Mouse (Mus musculus) limb, embryonic 11.5 days (tissue): ENCODE measurements around the gene Irf2bpl. TPM values are rescaled to one million over a fixed set of nuclear protein-coding genes. Genes with fewer than 3 reads are reported as not detected.

Experiments used
- ATAC-seq: fragments of 200-750 bp; cut with Nextera tagmentation; 2 replicates; pipeline ENCODE4 v1.8.0; 2017; ENCODE audit warnings: low read depth; ENCODE audit not compliant: insufficient number of reproducible peaks, low FRiP score, low TSS enrichment
- DNase-seq: peaks from one replicate; pipeline ENCODE4 v3.0.0-alpha.2; 2015; ENCODE audit warnings: low spot score
- H3K27ac ChIP-seq: fragments of 300-500 bp; sonication (generic); replicated peaks from 2 replicates; pipeline ENCODE4 v1.5.1; 2014; ENCODE audit warnings: low read depth, mild to moderate bottlenecking, low read length
- H3K27me3 ChIP-seq: fragments of 300-500 bp; sonication (generic); 2 replicates; pipeline ENCODE4 v1.6.1; 2014; ENCODE audit warnings: mild to moderate bottlenecking, low read length, mixed read lengths; ENCODE audit not compliant: control insufficient read depth, insufficient read depth
- H3K36me3 ChIP-seq: fragments of 300-500 bp; sonication (generic); 2 replicates; pipeline ENCODE4 v1.6.1; 2014; ENCODE audit warnings: mild to moderate bottlenecking, low read length, moderate library complexity, mixed read lengths; ENCODE audit not compliant: control insufficient read depth, insufficient read depth
- H3K4me1 ChIP-seq: fragments of 300-500 bp; sonication (generic); 2 replicates; pipeline ENCODE4 v1.6.1; 2014; ENCODE audit warnings: low read length, mixed read lengths; ENCODE audit not compliant: control insufficient read depth, insufficient read depth
- H3K4me2 ChIP-seq: fragments of 300-500 bp; sonication (generic); 2 replicates; pipeline ENCODE4 v1.6.1; 2014; ENCODE audit warnings: low read depth, mild to moderate bottlenecking, moderate library complexity; ENCODE audit not compliant: severe bottlenecking
- H3K4me3 ChIP-seq: fragments of 300-500 bp; sonication (generic); 2 replicates; pipeline ENCODE4 v1.5.1; 2014; ENCODE audit warnings: low read depth, low read length
- H3K9ac ChIP-seq: fragments of 300-500 bp; sonication (generic); 2 replicates; pipeline ENCODE4 v1.6.1; 2014; ENCODE audit warnings: mild to moderate bottlenecking, low read length
- H3K9me3 ChIP-seq: fragments of 300-500 bp; sonication (generic); 2 replicates; pipeline ENCODE4 v1.6.1; 2016; ENCODE audit warnings: low read length; ENCODE audit not compliant: control insufficient read depth
- WGBS: fragments of 180-500 bp; shearing (Covaris S2); extraction: QIAGEN DNeasy Blood & Tissue Kit; methylation state at CpG from one replicate; pipeline ENCODE4 v1.1.7; 2014; 5-methylcytosine and 5-hydroxymethylcytosine counted together
- polyA plus RNA-seq: library from polyadenylated mRNA; unstranded; fragments of >200 nt; fragmentation: Nextera tagmentation; extraction: Ambion mirVana; gene quantifications from 2 replicates; pipeline ENCODE4 v1.2.1, GENCODE M21; 2014

Irf2bpl gene
- polyA plus RNA-seq, 1 experiment from 2014 or later = 17.9 TPM

DNA sequence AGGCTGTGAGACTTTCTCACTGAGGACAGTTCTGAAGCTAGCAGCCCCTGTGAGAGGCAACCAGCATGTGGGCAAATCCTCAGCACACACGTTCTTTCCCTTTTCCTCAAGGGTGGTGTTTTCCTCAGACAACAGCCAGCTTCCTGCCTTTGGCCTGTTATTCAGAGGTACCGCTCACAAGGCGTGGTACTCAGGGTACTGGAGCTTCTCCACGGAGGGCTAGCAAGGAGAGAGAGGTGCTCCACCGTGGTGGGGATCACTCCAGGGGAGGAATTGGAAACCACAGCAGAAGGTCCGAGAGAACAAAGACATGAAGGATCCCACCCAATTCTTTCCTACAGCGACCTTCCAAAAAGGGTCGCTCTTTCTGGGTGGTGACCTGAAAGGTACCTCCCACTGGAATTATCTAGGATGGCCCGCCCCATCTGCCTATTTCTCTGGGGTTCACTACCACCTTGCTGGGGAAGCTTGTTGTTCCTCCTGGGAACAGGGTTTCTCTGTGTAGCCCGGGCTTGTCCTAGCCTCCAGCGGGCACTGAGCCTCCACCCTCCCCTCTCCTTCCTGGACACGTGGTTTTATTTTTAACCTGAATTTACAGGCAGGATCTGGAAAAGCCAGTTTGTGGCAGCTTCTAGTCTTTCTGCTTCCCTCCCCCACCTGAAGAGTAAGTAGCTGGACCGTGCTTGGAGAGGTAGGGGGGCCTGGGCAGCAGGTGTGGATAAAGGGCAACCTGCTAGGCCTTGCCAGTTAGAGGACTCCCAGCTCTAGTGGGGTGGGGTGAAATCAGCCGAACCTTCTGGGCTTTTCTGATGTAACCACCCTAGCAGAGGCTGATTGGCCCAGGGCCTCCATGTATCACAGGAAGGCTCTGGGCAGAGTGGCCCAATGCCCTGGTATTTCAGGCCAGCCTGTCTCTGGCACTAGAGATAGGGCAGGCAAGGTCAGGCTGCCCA, 17.1 kb downstream of the Irf2bpl start:
- Histone ChIP-seq H3K4me1 (peaks cover 7% of the 10 kb centered on the region), H3K36me3 (no peaks in the 10 kb centered on the region), H3K9ac (no peak overlapping the region), H3K4me2 (0 out of 2 replicates have a peak overlapping the region, but pooled peaks have one; percentile 7), H3K27me3 (no peaks in the 10 kb centered on the region), H3K9me3 (no peaks in the 10 kb centered on the region), H3K27ac (peak overlapping the region; percentile 36; the same call in 1 of the 2 replicates), H3K4me3 (no peak overlapping the region)
- WGBS = 36% methylated on average over 14 of the region's 14 CpGs
- peak; percentile 51 for DNase-seq
- ATAC-seq = peak; percentile 60; the same call in 1 of the 2 replicates

- Histone ChIP-seq H3K4me1 (peaks cover 10% of the 10 kb centered on the region), H3K4me2 (no peak overlapping the region), H3K36me3 (no peaks in the 10 kb centered on the region), H3K27me3 (no peaks in the 10 kb centered on the region), H3K9me3 (no peaks in the 10 kb centered on the region), H3K27ac (no peak overlapping the region), H3K4me3 (no peak overlapping the region), H3K9ac (no peak overlapping the region)
- DNase-seq (no peak), ATAC-seq (no peak)
- 88% methylated on average over 5 of the region's 5 CpGs for WGBS
Measured at GRCm38 (mm10) chr12:86864316-86865020, 20.1 kb downstream of the Irf2bpl start.

DNA sequence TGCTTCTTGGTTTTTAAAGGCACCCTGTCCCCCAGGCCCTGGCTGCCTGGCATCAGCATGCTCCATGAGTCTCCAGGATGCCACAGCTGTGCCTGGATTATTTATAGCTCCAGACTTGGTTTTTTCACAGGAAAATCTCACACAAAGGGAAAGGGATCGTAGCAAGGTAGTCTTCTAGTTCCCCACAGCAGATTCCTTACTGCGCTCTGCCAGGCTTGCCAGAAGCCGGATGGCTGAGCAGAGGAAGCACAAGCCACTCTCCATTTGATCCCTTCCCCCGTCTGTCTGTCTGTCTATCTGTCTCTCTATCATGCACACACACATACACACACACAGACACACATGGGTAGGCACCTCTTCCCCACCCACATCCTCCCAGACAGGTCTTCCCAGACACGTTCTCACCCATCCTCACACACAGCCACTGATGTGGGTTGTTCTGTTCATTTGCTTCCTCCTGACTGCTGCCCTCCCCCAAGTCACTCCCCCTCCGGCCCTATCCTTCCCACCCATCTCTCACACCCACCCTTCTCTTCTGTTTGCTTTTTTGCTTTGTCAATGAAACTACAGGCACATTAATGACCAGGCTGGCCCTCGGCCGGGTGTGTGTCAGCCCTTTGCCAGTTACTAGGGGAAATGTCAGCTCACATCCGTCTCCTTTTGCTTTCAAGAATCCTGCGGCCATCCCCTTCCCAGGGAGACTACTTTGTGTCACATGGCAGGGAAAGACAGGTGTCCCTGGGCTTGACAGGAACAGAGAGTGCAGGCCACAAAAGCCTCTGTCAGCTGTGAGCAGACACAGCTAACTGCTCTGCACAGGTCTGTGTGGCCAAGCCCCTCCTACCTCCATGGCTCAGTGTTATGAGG, 24.4 kb downstream of the Irf2bpl start:
- no peaks in the 10 kb centered on the region; the same call in 1 of the 2 replicates for H3K27me3 ChIP-seq
- H3K4me2 ChIP-seq = no peak overlapping the region
- H3K36me3 ChIP-seq = no peaks in the 10 kb centered on the region
- WGBS = 55% methylated on average over 10 of the region's 10 CpGs
- no peak overlapping the region; the same call in 1 of the 2 replicates for H3K27ac ChIP-seq
- no peak for ATAC-seq
- no peaks in the 10 kb centered on the region for H3K9me3 ChIP-seq
- no peak for DNase-seq
- H3K4me3 ChIP-seq = no peak overlapping the region
- H3K4me1 ChIP-seq = peaks cover 15% of the 10 kb centered on the region
- H3K9ac ChIP-seq = no peak overlapping the region; the same call in 1 of the 2 replicates

GRCm38 (mm10) chr12:86858983-86859872, 25.4 kb downstream of the Irf2bpl start:
- no peak overlapping the region for H3K27ac ChIP-seq
- WGBS = 77% methylated on average over 6 of the region's 6 CpGs

DNA sequence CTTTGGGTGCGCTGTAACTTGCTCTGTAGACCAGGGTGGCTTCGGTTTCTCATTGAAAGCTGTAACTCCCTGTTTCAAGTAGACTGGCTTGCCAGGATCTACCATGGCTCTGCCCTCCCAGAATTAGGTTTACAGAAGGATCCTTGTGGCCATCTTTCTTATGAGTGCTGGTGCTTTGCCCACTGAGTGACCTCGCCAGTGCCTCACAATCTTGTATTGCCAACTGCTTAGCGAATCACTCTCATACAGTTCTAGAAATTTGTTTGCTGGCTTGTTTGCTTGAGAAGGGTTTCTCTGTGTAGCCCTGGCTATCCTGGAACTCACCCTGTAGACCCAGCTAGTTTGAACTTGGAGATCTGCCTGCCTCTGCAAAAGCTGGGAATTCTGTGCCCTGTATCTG, 26.1 kb downstream of the Irf2bpl start:
- Histone ChIP-seq H3K4me1 (peaks cover 17% of the 10 kb centered on the region), H3K9ac (no peak overlapping the region), H3K4me2 (no peak overlapping the region), H3K27me3 (no peaks in the 10 kb centered on the region; the same call in 1 of the 2 replicates), H3K4me3 (no peak overlapping the region), H3K9me3 (no peaks in the 10 kb centered on the region), H3K36me3 (no peaks in the 10 kb centered on the region), H3K27ac (no peak overlapping the region)
- 91% methylated on average over 4 of the region's 4 CpGs for WGBS
- DNase-seq (no peak), ATAC-seq (no peak)

More at GRCm38 (mm10) chr12:86858983-86859872, 25.4 kb downstream of the Irf2bpl start:
- no peak for DNase-seq
- H3K4me2 ChIP-seq = no peak overlapping the region
- ATAC-seq = no peak
- H3K4me3 ChIP-seq = no peak overlapping the region
- no peak overlapping the region for H3K9ac ChIP-seq
- H3K9me3 ChIP-seq = no peaks in the 10 kb centered on the region
- no peaks in the 10 kb centered on the region for H3K36me3 ChIP-seq
- H3K4me1 ChIP-seq = peaks cover 17% of the 10 kb centered on the region
- no peaks in the 10 kb centered on the region; the same call in 1 of the 2 replicates for H3K27me3 ChIP-seq

DNA sequence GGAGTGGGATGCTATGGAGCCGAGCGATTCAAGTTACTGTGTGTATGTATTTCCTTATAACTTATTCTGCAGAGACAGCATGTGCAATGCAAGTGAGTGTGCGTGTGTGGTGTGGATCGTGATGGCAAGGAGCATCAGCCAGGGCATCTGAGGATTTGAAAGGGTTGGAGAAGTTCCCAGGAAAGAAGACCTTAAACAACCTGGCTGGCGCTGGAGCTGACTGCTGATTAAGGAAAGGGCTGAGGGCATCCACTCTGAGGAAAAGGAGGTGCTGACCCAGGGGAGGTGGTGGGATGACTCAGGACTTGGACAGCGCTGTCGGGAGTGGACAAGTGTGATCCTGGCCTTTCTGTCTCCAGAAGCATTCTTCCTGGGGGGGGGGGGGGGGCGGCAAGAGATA, 27.3 kb downstream of the Irf2bpl start:
- Histone ChIP-seq H3K36me3 (no peaks in the 10 kb centered on the region), H3K4me2 (no peak overlapping the region), H3K9me3 (no peaks in the 10 kb centered on the region), H3K27me3 (no peaks in the 10 kb centered on the region; the same call in 1 of the 2 replicates), H3K27ac (no peak overlapping the region), H3K4me1 (peaks cover 17% of the 10 kb centered on the region), H3K4me3 (no peak overlapping the region), H3K9ac (no peak overlapping the region)
- 88% methylated on average over 8 of the region's 8 CpGs for WGBS
- no peak for ATAC-seq
- DNase-seq = no peak

DNA sequence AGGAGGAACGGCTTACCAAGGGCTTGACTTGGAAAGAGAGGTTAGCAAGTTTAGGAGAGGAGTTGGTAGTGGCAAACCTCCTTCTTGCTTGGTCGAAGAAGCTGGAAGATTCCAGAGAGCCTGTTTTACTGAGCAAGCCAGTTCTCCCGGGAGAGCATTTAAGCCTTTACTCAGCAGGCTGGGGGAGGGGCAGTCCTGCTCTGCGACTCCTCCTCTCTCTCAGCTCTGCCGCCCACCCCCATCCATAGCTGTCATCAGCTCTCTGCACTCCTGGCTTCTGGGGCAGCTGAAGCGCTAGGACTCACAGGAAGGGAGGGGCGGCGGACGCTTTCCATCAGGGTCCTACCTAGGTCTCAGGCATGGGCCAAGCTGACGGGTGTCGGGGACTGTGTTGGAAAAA, 28.9 kb downstream of the Irf2bpl start:
- Histone ChIP-seq H3K27me3 (no peaks in the 10 kb centered on the region; the same call in 1 of the 2 replicates), H3K9me3 (no peaks in the 10 kb centered on the region), H3K27ac (no peak overlapping the region; the same call in 1 of the 2 replicates), H3K4me3 (no peak overlapping the region), H3K4me2 (peak overlapping the region; percentile 33; the same call in 1 of the 2 replicates), H3K4me1 (peaks cover 17% of the 10 kb centered on the region), H3K9ac (no peak overlapping the region), H3K36me3 (no peaks in the 10 kb centered on the region)
- ATAC-seq (peak; percentile 75), DNase-seq (peak; percentile 82)
- 9% methylated on average over 11 of the region's 11 CpGs for WGBS
